Mouse (Mus musculus): Measurements from ENCODE around the gene Disc1. TPM values are rescaled to one million over a fixed set of nuclear protein-coding genes. Genes with fewer than 3 reads are reported as not detected.

Gene Disc1
- polyA plus RNA-seq, 1 experiment from 2014 or later = 0.30 TPM

DNA sequence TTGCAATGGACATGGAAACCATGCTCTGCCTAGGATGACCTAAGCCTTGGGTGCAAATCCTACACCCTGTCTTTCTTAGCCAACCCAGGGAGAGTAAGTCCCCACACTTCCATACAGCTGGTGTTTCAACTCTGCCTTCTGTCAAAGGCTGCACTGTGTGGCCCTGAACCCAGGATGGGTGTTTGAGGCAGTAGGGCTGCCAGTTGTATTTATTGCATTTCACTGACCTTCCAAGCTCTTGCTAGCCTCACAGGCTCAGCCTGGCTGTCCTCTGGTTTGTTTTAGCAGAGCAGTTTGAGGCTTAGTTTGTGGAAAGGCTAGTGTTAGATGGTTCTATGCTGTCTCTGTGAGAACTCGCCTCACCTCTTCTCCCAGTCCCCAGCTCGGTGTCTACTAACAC, 20.6 kb downstream of the Disc1 start:
- Histone ChIP-seq H3K27me3 (ENCODE audit: control insufficient read depth, insufficient read depth, low read depth, low read length) (no peaks in the 10 kb centered on the region), H3K4me1 (ENCODE audit: control insufficient read depth, low read depth, low read length) (no peaks in the 10 kb centered on the region), H3K4me2 (ENCODE audit: low read depth, low read length) (no peak overlapping the region), H3K36me3 (ENCODE audit: control insufficient read depth, insufficient read depth) (no peaks in the 10 kb centered on the region), H3K27ac (ENCODE audit: low read length) (no peak overlapping the region), H3K9ac (ENCODE audit: low read depth, low read length) (no peak overlapping the region), H3K4me3 (ENCODE audit: low read depth, low read length) (no peak overlapping the region), H3K9me3 (replicated peaks; ENCODE audit: control insufficient read depth, low read length) (no peaks in the 10 kb centered on the region)
- 67% methylated on average over 2 of the region's 2 CpGs for WGBS (ENCODE audit: insufficient replicate concordance)
- ATAC-seq (ENCODE audit: low read depth) = no peak

- 66% methylated on average over 4 of the region's 4 CpGs for WGBS (ENCODE audit: insufficient replicate concordance)
- Histone ChIP-seq H3K4me3 (ENCODE audit: low read depth, low read length) (no peak overlapping the region), H3K4me1 (ENCODE audit: control insufficient read depth, low read depth, low read length) (no peaks in the 10 kb centered on the region), H3K36me3 (ENCODE audit: control insufficient read depth, insufficient read depth) (no peaks in the 10 kb centered on the region), H3K9ac (ENCODE audit: low read depth, low read length) (no peak overlapping the region), H3K9me3 (replicated peaks; ENCODE audit: control insufficient read depth, low read length) (no peaks in the 10 kb centered on the region), H3K27ac (ENCODE audit: low read length) (no peak overlapping the region), H3K4me2 (ENCODE audit: low read depth, low read length) (no peak overlapping the region), H3K27me3 (ENCODE audit: control insufficient read depth, insufficient read depth, low read depth, low read length) (no peaks in the 10 kb centered on the region)
- no peak for ATAC-seq (ENCODE audit: low read depth)
These were observed 21.4 kb downstream of the Disc1 start for GRCm38 (mm10) chr8:125075389-125075788.

- Histone ChIP-seq H3K27me3 (ENCODE audit: control insufficient read depth, insufficient read depth, low read depth, low read length) (no peaks in the 10 kb centered on the region), H3K36me3 (ENCODE audit: control insufficient read depth, insufficient read depth) (no peaks in the 10 kb centered on the region), H3K4me2 (ENCODE audit: low read depth, low read length) (no peak overlapping the region), H3K4me1 (ENCODE audit: control insufficient read depth, low read depth, low read length) (no peaks in the 10 kb centered on the region), H3K4me3 (ENCODE audit: low read depth, low read length) (no peak overlapping the region), H3K27ac (ENCODE audit: low read length) (no peak overlapping the region), H3K9me3 (replicated peaks; ENCODE audit: control insufficient read depth, low read length) (no peaks in the 10 kb centered on the region), H3K9ac (ENCODE audit: low read depth, low read length) (no peak overlapping the region)
- 64% methylated on average over 8 of the region's 8 CpGs for WGBS (ENCODE audit: insufficient replicate concordance)
- ATAC-seq (ENCODE audit: low read depth) = no peak
These were observed 23.3 kb downstream of the Disc1 start for GRCm38 (mm10) chr8:125077326-125077725.

- no peak overlapping the region for H3K4me3 ChIP-seq (ENCODE audit: low read depth, low read length)
- 65% methylated on average over 9 of the region's 9 CpGs for WGBS (ENCODE audit: insufficient replicate concordance)
- no peak for ATAC-seq (ENCODE audit: low read depth)
- H3K27me3 ChIP-seq (ENCODE audit: control insufficient read depth, insufficient read depth, low read depth, low read length) = no peaks in the 10 kb centered on the region
- H3K9ac ChIP-seq (ENCODE audit: low read depth, low read length) = no peak overlapping the region
- no peaks in the 10 kb centered on the region for H3K36me3 ChIP-seq (ENCODE audit: control insufficient read depth, insufficient read depth)
- no peaks in the 10 kb centered on the region for H3K4me1 ChIP-seq (ENCODE audit: control insufficient read depth, low read depth, low read length)
- H3K27ac ChIP-seq (ENCODE audit: low read length) = no peak overlapping the region
- H3K9me3 ChIP-seq (replicated peaks; ENCODE audit: control insufficient read depth, low read length) = no peaks in the 10 kb centered on the region
- H3K4me2 ChIP-seq (ENCODE audit: low read depth, low read length) = no peak overlapping the region
These were observed 24.9 kb downstream of the Disc1 start for GRCm38 (mm10) chr8:125078771-125079384.

DNA sequence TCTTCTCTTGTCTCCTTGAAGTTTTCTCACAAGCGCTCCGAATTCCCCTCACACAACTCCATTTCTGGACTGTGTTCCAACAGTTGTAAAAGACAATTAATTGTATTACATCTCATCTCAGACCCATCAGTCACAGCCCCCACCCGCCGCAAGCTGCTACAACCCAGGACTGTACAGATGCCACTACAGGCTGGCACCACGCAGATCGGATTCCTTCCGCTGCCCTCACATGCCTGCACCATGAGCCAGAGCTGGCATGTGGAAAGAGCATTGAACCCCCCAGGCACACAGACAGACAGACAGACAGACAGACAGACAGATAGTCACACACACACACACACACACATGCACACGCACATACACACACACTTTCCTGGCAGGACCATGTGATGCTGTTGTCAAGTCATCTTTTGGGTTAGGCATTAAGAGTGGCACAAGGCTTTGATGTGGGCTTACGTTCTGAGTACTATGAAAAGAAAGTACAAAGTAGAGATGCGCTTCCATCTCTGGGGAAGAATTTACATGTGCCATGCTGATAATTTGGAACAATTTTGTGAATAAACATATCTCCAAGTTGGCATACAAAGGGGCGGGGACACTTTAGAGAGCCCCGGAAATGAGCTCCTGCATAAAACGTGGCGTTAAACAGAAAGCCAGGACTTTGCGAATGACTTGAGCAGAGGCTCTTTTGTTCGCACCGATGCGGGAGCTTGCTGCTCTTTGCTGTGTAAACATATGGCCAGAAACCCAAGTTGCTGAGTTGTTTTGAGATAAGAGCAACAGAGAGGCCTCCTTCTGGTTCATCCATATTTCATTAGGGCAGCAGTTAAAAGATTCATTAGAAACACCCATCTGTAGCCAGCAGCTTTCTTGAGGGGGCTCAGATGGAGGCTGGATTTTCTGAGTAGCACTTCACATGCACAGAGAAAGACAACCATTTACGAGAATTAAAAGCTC, 26.7 kb downstream of the Disc1 start:
- Histone ChIP-seq H3K4me3 (ENCODE audit: low read depth, low read length) (no peak overlapping the region), H3K27me3 (ENCODE audit: control insufficient read depth, insufficient read depth, low read depth, low read length) (no peaks in the 10 kb centered on the region), H3K4me1 (ENCODE audit: control insufficient read depth, low read depth, low read length) (no peaks in the 10 kb centered on the region), H3K9ac (ENCODE audit: low read depth, low read length) (no peak overlapping the region), H3K9me3 (replicated peaks; ENCODE audit: control insufficient read depth, low read length) (no peaks in the 10 kb centered on the region), H3K36me3 (ENCODE audit: control insufficient read depth, insufficient read depth) (no peaks in the 10 kb centered on the region), H3K4me2 (ENCODE audit: low read depth, low read length) (no peak overlapping the region), H3K27ac (ENCODE audit: low read length) (no peak overlapping the region)
- 67% methylated on average over 19 of the region's 19 CpGs for WGBS (ENCODE audit: insufficient replicate concordance)
- no peak for ATAC-seq (ENCODE audit: low read depth)

DNA sequence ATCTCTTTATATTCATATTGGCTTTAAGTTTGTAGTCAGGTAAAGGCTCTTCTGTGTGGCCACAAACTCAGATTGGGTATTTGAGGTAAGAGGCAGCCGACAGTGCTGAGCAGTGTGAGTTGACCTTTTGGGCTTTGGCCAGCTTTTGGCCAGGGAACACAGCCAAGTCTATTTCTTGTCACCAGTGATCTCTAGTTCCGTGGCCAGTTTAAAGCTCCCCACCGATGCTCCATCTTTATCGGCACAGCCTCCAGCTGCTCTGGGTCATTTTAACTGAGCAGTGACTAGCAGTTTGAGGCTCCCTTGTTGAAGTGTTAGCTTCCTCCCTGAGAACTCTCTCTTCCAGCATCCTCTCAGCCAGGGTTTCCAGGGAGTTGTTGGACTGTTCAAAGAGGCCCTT, 29.8 kb downstream of the Disc1 start:
- WGBS (ENCODE audit: insufficient replicate concordance) = 28% methylated on average over 4 of the region's 4 CpGs
- H3K9me3 ChIP-seq (replicated peaks; ENCODE audit: control insufficient read depth, low read length) = no peaks in the 10 kb centered on the region
- H3K27me3 ChIP-seq (ENCODE audit: control insufficient read depth, insufficient read depth, low read depth, low read length) = no peaks in the 10 kb centered on the region
- no peak overlapping the region for H3K27ac ChIP-seq (ENCODE audit: low read length)
- no peaks in the 10 kb centered on the region for H3K36me3 ChIP-seq (ENCODE audit: control insufficient read depth, insufficient read depth)
- no peak for ATAC-seq (ENCODE audit: low read depth)
- H3K4me1 ChIP-seq (ENCODE audit: control insufficient read depth, low read depth, low read length) = no peaks in the 10 kb centered on the region
- no peak overlapping the region for H3K4me3 ChIP-seq (ENCODE audit: low read depth, low read length)
- H3K9ac ChIP-seq (ENCODE audit: low read depth, low read length) = no peak overlapping the region
- H3K4me2 ChIP-seq (ENCODE audit: low read depth, low read length) = no peak overlapping the region

DNA sequence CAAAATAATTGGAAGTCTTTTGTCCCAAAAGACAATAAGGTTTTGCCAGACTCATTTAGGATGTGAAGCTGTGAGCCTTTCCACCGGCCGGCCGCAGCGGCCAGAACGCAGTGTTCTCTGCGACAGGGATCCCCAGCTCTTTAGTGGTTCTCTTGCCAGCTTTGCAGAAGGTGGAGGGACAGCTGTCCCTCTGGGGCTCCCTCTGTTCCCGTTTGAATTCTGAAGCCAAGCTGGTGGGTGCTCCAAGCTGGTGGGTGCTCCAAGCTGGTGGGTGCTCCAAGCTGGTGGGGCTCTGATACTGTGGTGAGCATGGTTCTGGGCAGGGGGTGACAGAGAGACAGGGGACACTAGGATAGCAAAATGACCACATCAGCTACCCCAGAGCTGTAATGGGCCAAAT, 30.5 kb downstream of the Disc1 start:
- 77% methylated on average over 7 of the region's 7 CpGs for WGBS (ENCODE audit: insufficient replicate concordance)
- Histone ChIP-seq H3K9ac (ENCODE audit: low read depth, low read length) (no peak overlapping the region), H3K36me3 (ENCODE audit: control insufficient read depth, insufficient read depth) (no peaks in the 10 kb centered on the region), H3K4me1 (ENCODE audit: control insufficient read depth, low read depth, low read length) (no peaks in the 10 kb centered on the region), H3K4me3 (ENCODE audit: low read depth, low read length) (no peak overlapping the region), H3K27ac (ENCODE audit: low read length) (no peak overlapping the region), H3K4me2 (ENCODE audit: low read depth, low read length) (no peak overlapping the region), H3K9me3 (replicated peaks; ENCODE audit: control insufficient read depth, low read length) (no peaks in the 10 kb centered on the region), H3K27me3 (ENCODE audit: control insufficient read depth, insufficient read depth, low read depth, low read length) (no peaks in the 10 kb centered on the region)
- no peak for ATAC-seq (ENCODE audit: low read depth)

DNA sequence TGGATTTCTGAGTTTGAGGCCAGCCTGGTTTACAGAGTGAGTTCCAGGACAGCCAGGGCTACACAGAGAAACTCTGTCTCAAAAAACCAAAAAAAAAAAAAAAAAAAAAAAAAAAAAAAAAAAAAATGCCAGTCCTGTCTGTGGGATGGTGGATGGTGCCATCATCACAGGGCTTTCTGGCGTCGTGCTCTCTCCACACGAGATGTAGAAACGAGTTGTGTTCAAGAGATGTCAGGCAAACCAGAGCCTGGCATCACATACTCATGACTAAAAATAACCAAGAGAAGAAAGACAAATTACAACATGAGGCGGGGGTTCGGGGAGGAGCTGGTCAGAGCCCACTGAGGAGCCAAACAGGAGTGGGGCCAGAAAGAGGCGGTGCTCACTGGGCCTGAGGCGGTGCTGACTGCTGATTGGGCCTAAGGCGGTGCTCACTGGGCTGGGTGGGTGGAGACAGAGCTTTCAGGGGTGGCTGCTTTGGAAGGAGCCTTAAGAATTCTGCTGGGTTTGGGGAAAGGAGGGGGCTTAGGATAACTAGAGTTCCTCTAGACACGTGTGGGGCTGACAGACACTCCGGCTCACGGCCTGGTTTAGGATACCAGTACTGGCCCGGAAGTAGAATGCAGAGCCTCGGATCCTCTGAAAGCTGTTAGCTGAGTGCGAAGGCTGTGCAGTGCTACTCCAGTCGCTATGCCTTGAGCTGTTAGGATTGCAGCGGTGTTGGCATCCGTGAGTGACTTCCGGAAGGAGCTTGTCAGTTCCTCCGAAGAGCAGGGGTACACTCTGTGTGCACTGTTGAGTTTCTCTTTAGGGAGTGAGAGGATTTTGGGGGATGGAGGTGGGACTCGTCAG, 37.1 kb downstream of the Disc1 start:
- no peak overlapping the region for H3K4me2 ChIP-seq (ENCODE audit: low read depth, low read length)
- H3K36me3 ChIP-seq (ENCODE audit: control insufficient read depth, insufficient read depth) = no peaks in the 10 kb centered on the region
- 67% methylated on average over 21 of the region's 21 CpGs for WGBS (ENCODE audit: insufficient replicate concordance)
- no peak overlapping the region for H3K27ac ChIP-seq (ENCODE audit: low read length)
- H3K9me3 ChIP-seq (replicated peaks; ENCODE audit: control insufficient read depth, low read length) = no peaks in the 10 kb centered on the region
- no peaks in the 10 kb centered on the region for H3K4me1 ChIP-seq (ENCODE audit: control insufficient read depth, low read depth, low read length)
- H3K9ac ChIP-seq (ENCODE audit: low read depth, low read length) = no peak overlapping the region
- no peak overlapping the region for H3K4me3 ChIP-seq (ENCODE audit: low read depth, low read length)
- no peak for ATAC-seq (ENCODE audit: low read depth)
- H3K27me3 ChIP-seq (ENCODE audit: control insufficient read depth, insufficient read depth, low read depth, low read length) = no peaks in the 10 kb centered on the region
